In genomic region chr5:113855117-113855516, GRCm38 (mm10) we compare ENCODE assay signal across 9 mouse cellular contexts. TPM values are rescaled to one million over a fixed set of nuclear protein-coding genes. Genes with fewer than 3 reads are reported as not detected.
DNase-seq lines count a peak whose midpoint lies in the region; ATAC-seq lines count a peak whose summit lies in the region.
"Had no signal": no experiment of that assay in that cellular context is flagged by ENCODE, and none has a peak within 500 bp of the region (broad histone marks: within the 10 kb centered on the region; RNA-seq: fewer than 3 reads in every experiment).

No protein-coding gene starts in this region.

- WGBS in heart, embryonic 15.5 days = 86% methylated on average over 10 of the region's 10 CpGs
- WGBS in forebrain, embryonic 12.5 days = 90% methylated on average over 10 of the region's 10 CpGs
- 90% methylated on average over 10 of the region's 10 CpGs for WGBS in hindbrain, embryonic 14.5 days
- WGBS in neural tube, embryonic 14.5 days = 89% methylated on average over 10 of the region's 10 CpGs

- intact Hi-C loops in gastrocnemius, postnatal 14 days (cut with DNase I; ENCODE audit: low total_unique reads) = loop anchor here (2.0 to 10.0 kb wide), 3 partner anchors 77 to 190 kb away; no protein-coding TSS in a partner anchor

- no peak overlapping the region for H3K4me2 ChIP-seq in heart, embryonic 15.5 days
- no peak overlapping the region for H3K4me2 ChIP-seq in forebrain, embryonic 12.5 days
- H3K4me2 ChIP-seq in hindbrain, embryonic 14.5 days (replicated peaks) = no peak overlapping the region
- H3K4me2 ChIP-seq in neural tube, embryonic 14.5 days (ENCODE audit: low read depth, low read length) = no peak overlapping the region

- DNase-seq in heart, adult 8-10 months (ENCODE audit: low spot score) = no peak
- DNase-seq in hindbrain, embryonic 14.5 days (ENCODE audit: low spot score) = no peak
- no peak for DNase-seq in ovary, postnatal 14 days (ENCODE audit: low spot score)
- no peak for DNase-seq in cerebellum, postnatal 4 days (ENCODE audit: low spot score in 2 of 2)
- no peak for DNase-seq in gastrocnemius, postnatal 14 days

- H3K27me3 ChIP-seq in heart, embryonic 15.5 days = no peaks in the 10 kb centered on the region
- H3K27me3 ChIP-seq in forebrain, embryonic 12.5 days = no peaks in the 10 kb centered on the region
- no peaks in the 10 kb centered on the region for H3K27me3 ChIP-seq in hindbrain, embryonic 14.5 days (ENCODE audit: control insufficient read depth, insufficient read depth, low read length)
- H3K27me3 ChIP-seq in neural tube, embryonic 14.5 days (ENCODE audit: control insufficient read depth, insufficient read depth, low read length) = no peaks in the 10 kb centered on the region
- H3K27me3 ChIP-seq: CH12.LX had no signal

- no peaks in the 10 kb centered on the region for H3K9me3 ChIP-seq in heart, embryonic 15.5 days (replicated peaks)
- no peaks in the 10 kb centered on the region for H3K9me3 ChIP-seq in forebrain, embryonic 12.5 days
- H3K9me3 ChIP-seq in hindbrain, embryonic 14.5 days (ENCODE audit: control insufficient read depth, low read length) = no peaks in the 10 kb centered on the region
- no peaks in the 10 kb centered on the region for H3K9me3 ChIP-seq in neural tube, embryonic 14.5 days (ENCODE audit: control insufficient read depth, low read length)

- peak overlapping the region; percentile 88 for H3K27ac ChIP-seq in heart, embryonic 15.5 days
- H3K27ac ChIP-seq in forebrain, embryonic 12.5 days = peak overlapping the region; percentile 85
- H3K27ac ChIP-seq in hindbrain, embryonic 14.5 days = peak overlapping the region; percentile 34
- H3K27ac ChIP-seq in neural tube, embryonic 14.5 days (ENCODE audit: low read depth, low read length) = peak overlapping the region; percentile 2; the same call in 1 of the 2 replicates

- ATAC-seq in heart, embryonic 15.5 days (replicated peaks; ENCODE audit: insufficient number of reproducible peaks, insufficient read depth, low FRiP score, low read depth) = no peak
- 0 out of 2 replicates have a peak, but pooled peaks have one; percentile 4 for ATAC-seq in forebrain, embryonic 12.5 days (ENCODE audit: low FRiP score)
- no peak for ATAC-seq in hindbrain, embryonic 14.5 days (ENCODE audit: low FRiP score)
- no peak for ATAC-seq in neural tube, embryonic 14.5 days (ENCODE audit: low read depth)

- no peak overlapping the region for H3K9ac ChIP-seq in heart, embryonic 15.5 days
- no peak overlapping the region; the same call in 1 of the 2 replicates for H3K9ac ChIP-seq in forebrain, embryonic 12.5 days
- H3K9ac ChIP-seq in hindbrain, embryonic 14.5 days = 0 out of 2 replicates have a peak overlapping the region, but pooled peaks have one; percentile 29
- H3K9ac ChIP-seq in neural tube, embryonic 14.5 days (replicated peaks; ENCODE audit: low read depth, low read length) = no peak overlapping the region

- no peak overlapping the region for H3K4me3 ChIP-seq in heart, embryonic 15.5 days
- H3K4me3 ChIP-seq in forebrain, embryonic 12.5 days (replicated peaks) = no peak overlapping the region
- no peak overlapping the region for H3K4me3 ChIP-seq in hindbrain, embryonic 14.5 days (replicated peaks; ENCODE audit: low read length)
- H3K4me3 ChIP-seq in neural tube, embryonic 14.5 days (ENCODE audit: low read depth, low read length) = no peak overlapping the region

- H3K4me1 ChIP-seq in heart, embryonic 15.5 days (replicated peaks) = peaks cover 75% of the 10 kb centered on the region
- peaks cover 45% of the 10 kb centered on the region for H3K4me1 ChIP-seq in forebrain, embryonic 12.5 days
- H3K4me1 ChIP-seq in hindbrain, embryonic 14.5 days (replicated peaks; ENCODE audit: control insufficient read depth, insufficient read depth, low read length) = peaks cover 14% of the 10 kb centered on the region; the same call in 1 of the 2 replicates
- peaks cover 10% of the 10 kb centered on the region; the same call in 1 of the 2 replicates for H3K4me1 ChIP-seq in neural tube, embryonic 14.5 days (ENCODE audit: control insufficient read depth, insufficient read depth, low read length)

- peaks cover 12% of the 10 kb centered on the region for H3K36me3 ChIP-seq in heart, embryonic 15.5 days
- peaks cover 25% of the 10 kb centered on the region for H3K36me3 ChIP-seq in forebrain, embryonic 12.5 days (replicated peaks)
- H3K36me3 ChIP-seq in hindbrain, embryonic 14.5 days (replicated peaks; ENCODE audit: control insufficient read depth, insufficient read depth) = peaks cover 22% of the 10 kb centered on the region
- H3K36me3 ChIP-seq in neural tube, embryonic 14.5 days (ENCODE audit: control insufficient read depth, insufficient read depth, low read length) = peaks cover 13% of the 10 kb centered on the region; the same call in 1 of the 2 replicates

RNA-seq across cellular contexts. Expression of gene Selplg, which starts 22.7 kb away (rescaled TPM):
- 2.7 and 18.4 TPM in 2 replicates for polyA plus RNA-seq in heart, embryonic 15.5 days (2015; fragmentation: Nextera tagmentation; extraction: Ambion mirVana)
- 10 to 100 TPM in 1 of 4 experiments, 1 to 10 TPM in 3; 1.8 to 10.3 (median 2.6) TPM for total RNA-seq in heart, adult 8-10 months (2022)
- 0.82 and 0.88 TPM in 2 replicates for polyA plus RNA-seq in forebrain, embryonic 12.5 days (2016; fragmentation: Nextera tagmentation; extraction: Ambion mirVana)
- 1.6 and 2.4 TPM in 2 replicates for polyA plus RNA-seq in hindbrain, embryonic 14.5 days (2014; fragmentation: Nextera tagmentation; extraction: Ambion mirVana)
- 1.8 and 2.5 TPM in 2 replicates for polyA plus RNA-seq in neural tube, embryonic 14.5 days (2014; fragmentation: Nextera tagmentation; extraction: Ambion mirVana)
- total RNA-seq in gastrocnemius, postnatal 14 days (2021) = 1 to 10 TPM; 1.1 TPM

RNA-seq across cellular contexts. Expression of gene Coro1c, which starts 53.4 kb away (rescaled TPM):
- polyA plus RNA-seq in heart, embryonic 15.5 days (2015; fragmentation: Nextera tagmentation; extraction: Ambion mirVana) = 72.7 and 95.4 TPM in 2 replicates
- total RNA-seq in heart, adult 8-10 months (2022) = 10 to 100 TPM; 21.9 to 30.3 (median 23.7) TPM
- polyA plus RNA-seq in forebrain, embryonic 12.5 days (2016; fragmentation: Nextera tagmentation; extraction: Ambion mirVana) = 256 and 277 TPM in 2 replicates
- 172 and 177 TPM in 2 replicates for polyA plus RNA-seq in hindbrain, embryonic 14.5 days (2014; fragmentation: Nextera tagmentation; extraction: Ambion mirVana)
- polyA plus RNA-seq in neural tube, embryonic 14.5 days (2014; fragmentation: Nextera tagmentation; extraction: Ambion mirVana) = 148 and 188 TPM in 2 replicates
- 10 to 100 TPM; 24.0 to 28.7 TPM for total RNA-seq in gastrocnemius, postnatal 14 days (2021)

RNA-seq across cellular contexts. Expression of gene Tmem119, which starts 54.8 kb away (rescaled TPM):
- 23.6 and 30.5 TPM in 2 replicates for polyA plus RNA-seq in heart, embryonic 15.5 days (2015; fragmentation: Nextera tagmentation; extraction: Ambion mirVana)
- 1 to 10 TPM; 2.0 to 4.6 (median 2.7) TPM for total RNA-seq in heart, adult 8-10 months (2022)
- polyA plus RNA-seq in forebrain, embryonic 12.5 days (2016; fragmentation: Nextera tagmentation; extraction: Ambion mirVana) = 13.9 and 19.4 TPM in 2 replicates
- polyA plus RNA-seq in hindbrain, embryonic 14.5 days (2014; fragmentation: Nextera tagmentation; extraction: Ambion mirVana) = 4.8 and 5.0 TPM in 2 replicates
- polyA plus RNA-seq in neural tube, embryonic 14.5 days (2014; fragmentation: Nextera tagmentation; extraction: Ambion mirVana) = 0.99 and 5.2 TPM in 2 replicates
- total RNA-seq in gastrocnemius, postnatal 14 days (2021) = 10 to 100 TPM in 1 of 2 experiments, 1 to 10 TPM in 1; 5.8 to 11.2 TPM

Comparison
In these comparisons a context has a peak if more than half of its experiments do, and no peak if none do; other contexts are left out.
1. H3K27ac ChIP-seq: peak in every context shown above with its lines; median percentile 88 in heart, embryonic 15.5 days; 85 in forebrain, embryonic 12.5 days; 34 in hindbrain, embryonic 14.5 days; 2 in neural tube, embryonic 14.5 days.